Mouse (Mus musculus): Measurements from ENCODE around the gene Atg5. TPM values are rescaled to one million over a fixed set of nuclear protein-coding genes. Genes with fewer than 3 reads are reported as not detected.

Gene Atg5
- total and polyA plus RNA-seq, 2 experiments, result 16.7 to 61.8 TPM

- no peak for DNase-seq (ENCODE audit: extremely low read depth, low read depth, low spot score)
- Histone ChIP-seq H3K79me2 (ENCODE audit: control insufficient read depth, insufficient read depth, low read length) (peaks cover 13% of the 10 kb centered on the region; the same call in 1 of the 2 replicates), H3K4me1 (ENCODE audit: control insufficient read depth, insufficient read depth, low read length) (peaks cover 7% of the 10 kb centered on the region), H3K27ac (replicated peaks; ENCODE audit: insufficient read depth, low read depth, low read length) (no peak overlapping the region), H3K27me3 (ENCODE audit: control insufficient read depth, insufficient read depth, low read length) (no peaks in the 10 kb centered on the region), H3K36me3 (ENCODE audit: control insufficient read depth, insufficient read depth, low read length) (peaks cover 26% of the 10 kb centered on the region), H3K9ac (ENCODE audit: low read depth, low read length) (no peak overlapping the region), H3K4me3 (ENCODE audit: insufficient read depth, low read depth, low read length) (no peak overlapping the region)
- 70% methylated on average over 4 of the region's 4 CpGs for WGBS
- no peak for TF ChIP-seq POLR2A (IDR thresholded peaks at IDR 0.05; ENCODE audit: extremely low read depth, insufficient read depth, low read length)
- no peak for TF ChIP-seq CTCF (IDR thresholded peaks at IDR 0.05; ENCODE audit: low read depth, low read length)
Observed at GRCm38 (mm10) chr10:44285935-44286334, 17.8 kb downstream of the Atg5 start.

- no peak for DNase-seq (ENCODE audit: extremely low read depth, low read depth, low spot score)
- H3K27me3 ChIP-seq (ENCODE audit: control insufficient read depth, insufficient read depth, low read length), result no peaks in the 10 kb centered on the region
- 89% methylated on average over 2 of the region's 2 CpGs for WGBS
- H3K9ac ChIP-seq (ENCODE audit: low read depth, low read length), result no peak overlapping the region
- TF ChIP-seq POLR2A (IDR thresholded peaks at IDR 0.05; ENCODE audit: extremely low read depth, insufficient read depth, low read length), result no peak
- no peak for TF ChIP-seq CTCF (IDR thresholded peaks at IDR 0.05; ENCODE audit: low read depth, low read length)
- no peak overlapping the region for H3K27ac ChIP-seq (replicated peaks; ENCODE audit: insufficient read depth, low read depth, low read length)
- peaks cover 3% of the 10 kb centered on the region; the same call in 1 of the 2 replicates for H3K79me2 ChIP-seq (ENCODE audit: control insufficient read depth, insufficient read depth, low read length)
- no peak overlapping the region for H3K4me3 ChIP-seq (ENCODE audit: insufficient read depth, low read depth, low read length)
- peaks cover 6% of the 10 kb centered on the region for H3K4me1 ChIP-seq (ENCODE audit: control insufficient read depth, insufficient read depth, low read length)
- peaks cover 36% of the 10 kb centered on the region for H3K36me3 ChIP-seq (ENCODE audit: control insufficient read depth, insufficient read depth, low read length)
Observed at GRCm38 (mm10) chr10:44290876-44291275, 22.7 kb downstream of the Atg5 start.

DNA sequence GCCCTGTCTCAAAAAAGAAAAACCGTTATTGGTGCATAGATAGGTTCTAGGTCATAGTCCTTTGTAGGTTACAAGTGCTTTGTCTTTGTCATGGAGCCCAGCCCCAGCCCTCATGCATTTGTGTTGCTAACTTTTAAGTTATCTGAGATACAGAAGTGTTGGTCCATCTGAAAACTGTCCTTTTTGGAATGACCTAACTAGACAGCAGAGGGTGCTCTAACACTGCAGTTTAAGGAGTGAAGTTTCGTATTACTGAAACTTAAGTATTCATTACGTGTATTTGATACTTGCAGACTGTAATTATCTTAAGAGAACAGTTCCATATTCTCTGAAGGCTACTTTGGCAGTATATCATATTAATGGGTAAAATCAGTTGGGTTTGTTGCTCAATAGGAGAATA, 24.0 kb downstream of the Atg5 start:
- no peak for TF ChIP-seq POLR2A (IDR thresholded peaks at IDR 0.05; ENCODE audit: extremely low read depth, insufficient read depth, low read length)
- TF ChIP-seq CTCF (IDR thresholded peaks at IDR 0.05; ENCODE audit: low read depth, low read length), result peak; percentile 43; the same call in 1 of the 2 replicates
- peaks cover 28% of the 10 kb centered on the region for H3K36me3 ChIP-seq (ENCODE audit: control insufficient read depth, insufficient read depth, low read length)
- no peak overlapping the region for H3K27ac ChIP-seq (replicated peaks; ENCODE audit: insufficient read depth, low read depth, low read length)
- peak; percentile 28 for DNase-seq (ENCODE audit: extremely low read depth, low read depth, low spot score)
- H3K27me3 ChIP-seq (ENCODE audit: control insufficient read depth, insufficient read depth, low read length), result no peaks in the 10 kb centered on the region
- H3K79me2 ChIP-seq (ENCODE audit: control insufficient read depth, insufficient read depth, low read length), result peaks cover 3% of the 10 kb centered on the region; the same call in 1 of the 2 replicates
- 66% methylated on average over 3 of the region's 3 CpGs for WGBS
- H3K9ac ChIP-seq (ENCODE audit: low read depth, low read length), result no peak overlapping the region
- no peak overlapping the region for H3K4me3 ChIP-seq (ENCODE audit: insufficient read depth, low read depth, low read length)
- H3K4me1 ChIP-seq (ENCODE audit: control insufficient read depth, insufficient read depth, low read length), result peaks cover 6% of the 10 kb centered on the region

- TF ChIP-seq CTCF (IDR thresholded peaks at IDR 0.05; ENCODE audit: low read depth, low read length) (no peak), POLR2A (IDR thresholded peaks at IDR 0.05; ENCODE audit: extremely low read depth, insufficient read depth, low read length) (no peak)
- DNase-seq (ENCODE audit: extremely low read depth, low read depth, low spot score), result no peak
- Histone ChIP-seq H3K9ac (ENCODE audit: low read depth, low read length) (no peak overlapping the region), H3K4me1 (ENCODE audit: control insufficient read depth, insufficient read depth, low read length) (peaks cover 6% of the 10 kb centered on the region), H3K27me3 (ENCODE audit: control insufficient read depth, insufficient read depth, low read length) (no peaks in the 10 kb centered on the region), H3K27ac (replicated peaks; ENCODE audit: insufficient read depth, low read depth, low read length) (no peak overlapping the region), H3K4me3 (ENCODE audit: insufficient read depth, low read depth, low read length) (no peak overlapping the region), H3K36me3 (ENCODE audit: control insufficient read depth, insufficient read depth, low read length) (peaks cover 12% of the 10 kb centered on the region; the same call in 1 of the 2 replicates), H3K79me2 (ENCODE audit: control insufficient read depth, insufficient read depth, low read length) (peaks cover 6% of the 10 kb centered on the region; the same call in 1 of the 2 replicates)
- WGBS, result 78% methylated on average over 9 of the region's 9 CpGs
Observed at GRCm38 (mm10) chr10:44299165-44299564, 31.0 kb downstream of the Atg5 start.

- peaks cover 6% of the 10 kb centered on the region for H3K4me1 ChIP-seq (ENCODE audit: control insufficient read depth, insufficient read depth, low read length)
- H3K79me2 ChIP-seq (ENCODE audit: control insufficient read depth, insufficient read depth, low read length), result peaks cover 6% of the 10 kb centered on the region; the same call in 1 of the 2 replicates
- H3K27me3 ChIP-seq (ENCODE audit: control insufficient read depth, insufficient read depth, low read length), result no peaks in the 10 kb centered on the region
- no peak for TF ChIP-seq CTCF (IDR thresholded peaks at IDR 0.05; ENCODE audit: low read depth, low read length)
- TF ChIP-seq POLR2A (IDR thresholded peaks at IDR 0.05; ENCODE audit: extremely low read depth, insufficient read depth, low read length), result no peak
- no peak overlapping the region for H3K9ac ChIP-seq (ENCODE audit: low read depth, low read length)
- no peak overlapping the region for H3K4me3 ChIP-seq (ENCODE audit: insufficient read depth, low read depth, low read length)
- DNase-seq (ENCODE audit: extremely low read depth, low read depth, low spot score), result no peak
- H3K27ac ChIP-seq (replicated peaks; ENCODE audit: insufficient read depth, low read depth, low read length), result no peak overlapping the region
- H3K36me3 ChIP-seq (ENCODE audit: control insufficient read depth, insufficient read depth, low read length), result peaks cover 17% of the 10 kb centered on the region
- WGBS, result 91% methylated on average over 4 of the region's 4 CpGs
Observed at GRCm38 (mm10) chr10:44300078-44300477, 31.9 kb downstream of the Atg5 start.

- H3K79me2 ChIP-seq (ENCODE audit: control insufficient read depth, insufficient read depth, low read length), result peaks cover 9% of the 10 kb centered on the region; the same call in 1 of the 2 replicates
- 93% methylated on average over 15 of the region's 15 CpGs for WGBS
- H3K9ac ChIP-seq (ENCODE audit: low read depth, low read length), result no peak overlapping the region
- H3K36me3 ChIP-seq (ENCODE audit: control insufficient read depth, insufficient read depth, low read length), result peaks cover 31% of the 10 kb centered on the region
- H3K27me3 ChIP-seq (ENCODE audit: control insufficient read depth, insufficient read depth, low read length), result no peaks in the 10 kb centered on the region
- TF ChIP-seq CTCF (IDR thresholded peaks at IDR 0.05; ENCODE audit: low read depth, low read length) (no peak), POLR2A (IDR thresholded peaks at IDR 0.05; ENCODE audit: extremely low read depth, insufficient read depth, low read length) (no peak)
- no peak overlapping the region for H3K4me3 ChIP-seq (ENCODE audit: insufficient read depth, low read depth, low read length)
- no peak overlapping the region for H3K27ac ChIP-seq (replicated peaks; ENCODE audit: insufficient read depth, low read depth, low read length)
- no peaks in the 10 kb centered on the region for H3K4me1 ChIP-seq (ENCODE audit: control insufficient read depth, insufficient read depth, low read length)
- DNase-seq (ENCODE audit: extremely low read depth, low read depth, low spot score), result no peak
Observed at GRCm38 (mm10) chr10:44303648-44304329, 35.6 kb downstream of the Atg5 start.

Measured in liver, adult 2 months (tissue).